Mouse (Mus musculus): ENCODE measurements around the gene Celf3. TPM values are rescaled to one million over a fixed set of nuclear protein-coding genes. Genes with fewer than 3 reads are reported as not detected.
A peak's percentile ranks its signal among the peaks of the same experiment; 100 is the strongest.

The Celf3 gene
- polyA plus RNA-seq, 1 experiment from 2014 or later = 137 TPM

DNA sequence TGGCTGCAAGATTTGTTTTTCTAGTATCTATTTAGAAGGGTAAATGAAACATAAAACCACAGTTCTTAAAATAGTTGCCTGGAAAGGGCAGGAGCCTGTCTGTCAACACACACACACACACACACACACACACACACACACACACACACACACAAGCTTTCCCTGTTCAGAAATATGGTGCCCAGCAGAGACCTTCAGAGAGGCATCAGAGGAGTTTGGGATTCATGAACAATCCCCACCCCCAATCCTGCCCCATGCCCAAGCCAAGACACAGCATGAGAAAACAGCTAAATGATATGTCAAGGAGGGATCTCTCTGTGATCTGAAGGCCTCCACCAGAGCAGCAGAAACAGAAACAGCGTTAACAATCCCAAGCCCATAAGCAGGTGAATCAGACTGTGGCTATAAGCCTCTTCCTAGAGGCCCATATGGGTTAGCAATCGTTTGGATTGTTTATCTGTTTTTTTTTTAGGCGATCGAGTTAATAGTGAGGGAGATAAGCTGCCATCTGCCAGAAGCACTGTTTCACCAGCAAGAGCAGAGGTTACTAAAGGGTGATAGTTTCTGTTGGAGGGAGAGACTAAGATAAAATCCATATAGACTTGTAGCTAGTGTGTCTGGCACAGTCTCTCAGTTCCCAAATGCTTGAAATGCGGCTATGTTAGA, 4.4 kb upstream of the Celf3 start:
- 80% methylated on average over 5 of the region's 5 CpGs for WGBS

DNA sequence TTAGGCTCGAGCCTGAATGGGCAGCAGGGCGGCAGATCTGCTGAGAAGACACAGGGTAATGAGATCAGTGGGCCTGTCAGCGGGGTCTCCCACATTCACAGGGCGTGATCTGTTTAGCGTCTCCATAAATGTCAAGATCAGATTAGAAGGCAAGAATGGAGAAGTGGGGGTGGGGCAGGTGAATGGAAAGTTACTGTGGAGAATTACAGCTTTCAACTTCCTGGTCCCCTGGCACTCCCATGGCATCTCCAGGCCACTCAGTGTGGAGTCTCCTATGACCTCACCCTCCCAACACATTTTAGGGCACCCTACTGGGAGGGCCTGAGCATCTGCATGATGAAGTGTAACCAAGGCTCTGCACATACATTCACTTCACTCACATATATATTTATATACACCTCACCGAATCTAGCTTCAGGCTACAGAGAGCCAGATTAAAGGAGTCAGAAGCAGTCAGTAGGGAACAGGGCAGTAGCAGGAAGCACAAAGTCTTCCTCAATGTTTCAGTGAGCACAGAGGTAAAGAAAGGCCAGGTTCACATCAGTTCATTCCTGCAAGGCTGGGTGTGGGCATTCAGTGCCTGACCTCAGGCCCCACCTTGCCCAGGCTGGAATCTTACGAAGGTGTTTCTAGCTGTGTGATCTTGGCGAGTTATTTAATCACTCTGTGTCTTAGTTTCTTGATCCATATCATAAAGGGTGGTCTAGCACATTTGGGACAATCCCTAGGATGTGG, 1.6 kb upstream of the Celf3 start:
- no peak overlapping the region for H3K27ac ChIP-seq (ENCODE audit: low read depth, low read length)
- H3K36me3 ChIP-seq (ENCODE audit: control insufficient read depth, insufficient read depth, low read length) = no peaks in the 10 kb centered on the region
- DNase-seq (ENCODE audit: low spot score) = no peak
- H3K9ac ChIP-seq (ENCODE audit: low read length) = no peak overlapping the region
- no peak overlapping the region for H3K4me2 ChIP-seq (ENCODE audit: low read depth, low read length, severe bottlenecking)
- peaks cover 21% of the 10 kb centered on the region for H3K4me1 ChIP-seq (replicated peaks; ENCODE audit: control insufficient read depth, insufficient read depth, low read length)
- no peaks in the 10 kb centered on the region for H3K9me3 ChIP-seq (ENCODE audit: control insufficient read depth, low read length)
- no peaks in the 10 kb centered on the region; the same call in 1 of the 2 replicates for H3K27me3 ChIP-seq (ENCODE audit: control insufficient read depth, insufficient read depth, low read length)
- 66% methylated on average over 8 of the region's 8 CpGs for WGBS
- no peak for ATAC-seq (replicated peaks; ENCODE audit: low FRiP score)
- no peak overlapping the region for H3K4me3 ChIP-seq (ENCODE audit: low read depth, low read length)

More for the DNA sequence above, 4.4 kb upstream of the Celf3 start:
- H3K9me3 ChIP-seq (ENCODE audit: control insufficient read depth, low read length) = no peaks in the 10 kb centered on the region
- H3K36me3 ChIP-seq (ENCODE audit: control insufficient read depth, insufficient read depth, low read length) = no peaks in the 10 kb centered on the region
- peaks cover 13% of the 10 kb centered on the region; the same call in 1 of the 2 replicates for H3K4me1 ChIP-seq (replicated peaks; ENCODE audit: control insufficient read depth, insufficient read depth, low read length)
- ATAC-seq (replicated peaks; ENCODE audit: low FRiP score) = no peak
- DNase-seq (ENCODE audit: low spot score) = no peak
- H3K27me3 ChIP-seq (ENCODE audit: control insufficient read depth, insufficient read depth, low read length) = no peaks in the 10 kb centered on the region
- H3K4me2 ChIP-seq (ENCODE audit: low read depth, low read length, severe bottlenecking) = no peak overlapping the region
- no peak overlapping the region for H3K9ac ChIP-seq (ENCODE audit: low read length)
- H3K4me3 ChIP-seq (ENCODE audit: low read depth, low read length) = no peak overlapping the region
- no peak overlapping the region; the same call in 1 of the 2 replicates for H3K27ac ChIP-seq (ENCODE audit: low read depth, low read length)

DNA sequence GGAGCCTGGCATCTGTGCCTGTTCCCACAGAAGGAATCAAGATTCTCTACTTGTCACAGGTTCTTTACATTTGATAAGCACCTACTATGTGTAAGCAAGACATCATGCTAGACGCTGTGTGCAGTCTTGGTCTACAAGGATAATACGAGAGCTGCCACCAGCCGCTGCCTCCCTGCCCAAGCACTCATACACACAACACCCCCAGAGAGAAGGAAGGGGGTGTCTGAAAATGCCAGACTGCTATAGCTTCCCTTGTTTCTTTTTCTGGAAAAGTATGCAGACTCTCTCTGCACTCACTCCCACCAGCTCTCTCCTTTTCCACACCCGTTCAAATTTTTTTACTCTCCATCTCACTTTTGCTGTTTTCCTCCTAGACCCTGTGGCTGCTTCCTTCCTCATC, 651 bp upstream of the Celf3 start:
- WGBS = 22% methylated on average over 4 of the region's 4 CpGs
- peak overlapping the region; percentile 51 for H3K4me3 ChIP-seq (ENCODE audit: low read depth, low read length)
- peaks cover 22% of the 10 kb centered on the region for H3K4me1 ChIP-seq (replicated peaks; ENCODE audit: control insufficient read depth, insufficient read depth, low read length)
- peak overlapping the region; percentile 54 for H3K4me2 ChIP-seq (ENCODE audit: low read depth, low read length, severe bottlenecking)
- DNase-seq (ENCODE audit: low spot score) (no peak), ATAC-seq (replicated peaks; ENCODE audit: low FRiP score) (peak; percentile 0; the same call in 1 of the 2 replicates)
- peak overlapping the region; percentile 41 for H3K9ac ChIP-seq (ENCODE audit: low read length)
- no peaks in the 10 kb centered on the region for H3K9me3 ChIP-seq (ENCODE audit: control insufficient read depth, low read length)
- no peaks in the 10 kb centered on the region; the same call in 1 of the 2 replicates for H3K27me3 ChIP-seq (ENCODE audit: control insufficient read depth, insufficient read depth, low read length)
- H3K36me3 ChIP-seq (ENCODE audit: control insufficient read depth, insufficient read depth, low read length) = no peaks in the 10 kb centered on the region
- H3K27ac ChIP-seq (ENCODE audit: low read depth, low read length) = peak overlapping the region; percentile 82

DNA sequence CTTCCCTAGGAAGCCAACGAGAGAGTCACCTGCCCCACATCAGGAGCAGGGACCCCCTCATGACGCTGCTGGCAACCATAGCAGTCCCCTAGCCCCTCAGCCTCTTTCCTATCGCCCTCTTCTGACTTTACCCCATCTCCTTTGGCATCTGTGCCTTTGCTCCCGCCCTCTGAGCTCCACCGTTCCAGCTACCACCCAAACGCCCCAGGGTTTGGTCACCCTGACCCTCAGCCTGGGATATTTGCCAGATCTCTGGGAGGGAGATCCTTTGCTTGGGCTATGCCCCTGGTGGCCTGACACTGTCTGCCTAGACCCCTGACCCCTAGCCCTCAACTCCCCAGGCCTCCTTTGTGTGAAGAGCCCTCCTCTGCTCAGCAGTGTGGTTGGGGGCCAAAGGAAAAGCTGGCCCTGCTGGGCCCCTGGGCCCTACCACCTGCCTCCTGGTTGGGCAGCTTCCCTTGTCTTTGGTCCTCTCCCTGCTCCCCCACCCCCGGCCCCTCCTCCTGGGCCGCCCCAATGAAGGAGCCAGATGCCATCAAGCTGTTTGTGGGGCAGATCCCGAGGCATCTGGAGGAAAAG, 585 bp downstream of the Celf3 start:
- DNase-seq (ENCODE audit: low spot score) = peak; percentile 57
- Histone ChIP-seq H3K36me3 (ENCODE audit: control insufficient read depth, insufficient read depth, low read length) (no peaks in the 10 kb centered on the region), H3K4me3 (ENCODE audit: low read depth, low read length) (peak overlapping the region; percentile 51), H3K27ac (ENCODE audit: low read depth, low read length) (peak overlapping the region; percentile 82), H3K9me3 (ENCODE audit: control insufficient read depth, low read length) (no peaks in the 10 kb centered on the region), H3K4me2 (ENCODE audit: low read depth, low read length, severe bottlenecking) (peak overlapping the region; percentile 54), H3K9ac (ENCODE audit: low read length) (peak overlapping the region; percentile 71), H3K27me3 (ENCODE audit: control insufficient read depth, insufficient read depth, low read length) (no peaks in the 10 kb centered on the region; the same call in 1 of the 2 replicates), H3K4me1 (replicated peaks; ENCODE audit: control insufficient read depth, insufficient read depth, low read length) (peaks cover 30% of the 10 kb centered on the region)
- WGBS = 5% methylated on average over 9 of the region's 9 CpGs
- peak; percentile 16; the same call in 1 of the 2 replicates for ATAC-seq (replicated peaks; ENCODE audit: low FRiP score)

GRCm38 (mm10) chr3:94479564-94479963, 1.5 kb downstream of the Celf3 start:
- peaks cover 33% of the 10 kb centered on the region for H3K4me1 ChIP-seq (replicated peaks; ENCODE audit: control insufficient read depth, insufficient read depth, low read length)
- H3K27ac ChIP-seq (ENCODE audit: low read depth, low read length) = no peak overlapping the region
- DNase-seq (ENCODE audit: low spot score) = peak; percentile 61

DNA sequence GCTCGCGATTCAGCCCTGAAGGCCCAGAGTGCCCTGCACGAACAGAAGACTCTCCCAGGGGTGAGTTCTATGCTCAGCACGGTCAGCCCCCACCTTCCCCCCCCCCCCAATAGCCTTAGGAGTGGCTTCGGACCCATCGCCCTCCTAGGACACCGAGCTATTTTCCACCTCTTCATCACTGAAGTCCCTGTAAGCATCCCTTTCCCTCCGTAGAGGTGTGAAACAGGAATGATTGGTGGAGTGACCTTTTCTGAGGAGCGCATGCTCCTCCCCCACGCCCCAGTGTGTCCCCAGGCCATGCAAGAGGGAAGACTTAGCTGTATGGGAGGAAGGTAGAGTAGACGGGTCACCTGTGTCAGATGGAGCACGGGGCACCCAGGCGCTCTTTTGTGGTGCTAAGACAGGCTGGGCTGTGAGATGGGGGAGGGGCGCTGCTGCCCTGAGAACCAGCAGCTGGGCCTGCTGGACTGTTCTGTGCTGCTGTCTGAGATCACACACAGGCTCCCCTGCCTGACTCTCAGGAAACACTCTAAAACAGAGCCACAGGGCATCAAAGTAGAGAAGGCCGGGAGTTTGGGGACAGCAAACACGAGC, 2.3 kb downstream of the Celf3 start, which contains the start of gene Riiad1:
Riiad1 (minus strand) TSS at position 51 of the 594 bp plus-strand sequence.
- ATAC-seq (replicated peaks; ENCODE audit: low FRiP score) (no peak), DNase-seq (ENCODE audit: low spot score) (peak; percentile 59)
- H3K36me3 ChIP-seq (ENCODE audit: control insufficient read depth, insufficient read depth, low read length) = no peaks in the 10 kb centered on the region
- peak within 1 kb of the TSS; percentile 51 for H3K4me3 ChIP-seq (ENCODE audit: low read depth, low read length)
- WGBS = 11% methylated on average over 16 of the region's 16 CpGs
- no peaks in the 10 kb centered on the region; the same call in 1 of the 2 replicates for H3K27me3 ChIP-seq (ENCODE audit: control insufficient read depth, insufficient read depth, low read length)
- peak within 1 kb of the TSS; percentile 82 for H3K27ac ChIP-seq (ENCODE audit: low read depth, low read length)
- H3K9me3 ChIP-seq (ENCODE audit: control insufficient read depth, low read length) = no peaks in the 10 kb centered on the region
- peak within 1 kb of the TSS; percentile 71 for H3K9ac ChIP-seq (ENCODE audit: low read length)
- H3K4me1 ChIP-seq (replicated peaks; ENCODE audit: control insufficient read depth, insufficient read depth, low read length) = peaks cover 40% of the 10 kb centered on the region
- H3K4me2 ChIP-seq (ENCODE audit: low read depth, low read length, severe bottlenecking) = peak within 1 kb of the TSS; percentile 54

More at GRCm38 (mm10) chr3:94479564-94479963, 1.5 kb downstream of the Celf3 start:
- no peaks in the 10 kb centered on the region for H3K9me3 ChIP-seq (ENCODE audit: control insufficient read depth, low read length)
- no peaks in the 10 kb centered on the region; the same call in 1 of the 2 replicates for H3K27me3 ChIP-seq (ENCODE audit: control insufficient read depth, insufficient read depth, low read length)
- peak overlapping the region; percentile 54 for H3K4me2 ChIP-seq (ENCODE audit: low read depth, low read length, severe bottlenecking)
- peak overlapping the region; percentile 51 for H3K4me3 ChIP-seq (ENCODE audit: low read depth, low read length)
- no peak for ATAC-seq (replicated peaks; ENCODE audit: low FRiP score)
- peak overlapping the region; percentile 71 for H3K9ac ChIP-seq (ENCODE audit: low read length)
- WGBS = 8% methylated on average over 11 of the region's 11 CpGs
- H3K36me3 ChIP-seq (ENCODE audit: control insufficient read depth, insufficient read depth, low read length) = no peaks in the 10 kb centered on the region

- H3K9ac ChIP-seq (ENCODE audit: low read length) = no peak overlapping the region
- no peaks in the 10 kb centered on the region; the same call in 1 of the 2 replicates for H3K27me3 ChIP-seq (ENCODE audit: control insufficient read depth, insufficient read depth, low read length)
- no peak overlapping the region for H3K4me3 ChIP-seq (ENCODE audit: low read depth, low read length)
- no peaks in the 10 kb centered on the region for H3K9me3 ChIP-seq (ENCODE audit: control insufficient read depth, low read length)
- H3K4me1 ChIP-seq (replicated peaks; ENCODE audit: control insufficient read depth, insufficient read depth, low read length) = peaks cover 48% of the 10 kb centered on the region
- H3K27ac ChIP-seq (ENCODE audit: low read depth, low read length) = no peak overlapping the region
- H3K4me2 ChIP-seq (ENCODE audit: low read depth, low read length, severe bottlenecking) = no peak overlapping the region
- ATAC-seq (replicated peaks; ENCODE audit: low FRiP score) (no peak), DNase-seq (ENCODE audit: low spot score) (no peak)
- WGBS = 54% methylated on average over 4 of the region's 4 CpGs
- no peaks in the 10 kb centered on the region for H3K36me3 ChIP-seq (ENCODE audit: control insufficient read depth, insufficient read depth, low read length)
These were observed 3.3 kb downstream of the Celf3 start for GRCm38 (mm10) chr3:94481429-94481828.

DNA sequence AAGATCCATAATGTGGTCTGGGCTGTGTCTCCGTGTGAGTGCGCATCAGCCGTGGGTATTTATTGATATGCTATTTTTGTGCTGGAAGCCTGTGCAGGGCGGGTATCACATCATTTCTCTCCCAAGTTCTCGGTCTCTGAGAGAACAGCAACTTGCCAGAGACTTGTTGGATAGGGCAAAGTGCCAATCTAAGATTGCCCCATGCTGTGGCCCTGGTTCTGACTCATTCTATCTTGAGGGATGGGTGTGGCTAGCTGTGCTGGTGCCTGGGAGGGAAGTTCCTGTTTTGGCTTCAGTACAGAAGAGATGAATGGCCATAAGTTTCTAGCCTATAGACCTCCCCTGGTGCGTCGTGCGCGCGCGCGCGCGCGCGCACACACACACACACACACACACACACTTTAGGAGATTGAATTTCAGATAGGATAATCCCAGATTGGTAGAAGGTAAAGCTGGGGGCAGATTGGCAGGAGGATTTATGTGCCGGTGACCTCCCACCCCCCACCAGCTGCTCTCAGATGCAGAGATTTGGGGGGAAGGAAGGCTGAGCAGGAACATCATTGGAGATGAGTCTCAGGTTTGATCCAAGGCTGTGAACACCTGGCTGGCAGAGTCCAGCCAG, 4.8 kb downstream of the Celf3 start:
- H3K27ac ChIP-seq (ENCODE audit: low read depth, low read length) = peak overlapping the region; percentile 69
- no peaks in the 10 kb centered on the region for H3K36me3 ChIP-seq (ENCODE audit: control insufficient read depth, insufficient read depth, low read length)
- no peak for DNase-seq (ENCODE audit: low spot score)
- no peak overlapping the region for H3K9ac ChIP-seq (ENCODE audit: low read length)
- H3K4me1 ChIP-seq (replicated peaks; ENCODE audit: control insufficient read depth, insufficient read depth, low read length) = peaks cover 43% of the 10 kb centered on the region
- no peak overlapping the region for H3K4me3 ChIP-seq (ENCODE audit: low read depth, low read length)
- H3K27me3 ChIP-seq (ENCODE audit: control insufficient read depth, insufficient read depth, low read length) = no peaks in the 10 kb centered on the region; the same call in 1 of the 2 replicates
- H3K9me3 ChIP-seq (ENCODE audit: control insufficient read depth, low read length) = no peaks in the 10 kb centered on the region
- no peak for ATAC-seq (replicated peaks; ENCODE audit: low FRiP score)
- WGBS = 85% methylated on average over 17 of the region's 17 CpGs
- no peak overlapping the region for H3K4me2 ChIP-seq (ENCODE audit: low read depth, low read length, severe bottlenecking)
